Mouse (Mus musculus) olfactory bulb, adult 2 months (tissue): ENCODE data around the gene Clptm1l.

Experiments used
- CTCF ChIP-seq: fragments of 200-500 bp; IDR thresholded peaks from 2 replicates; pipeline ENCODE4 v1.5.1; 2012; ENCODE audit warnings: low read depth, mild to moderate bottlenecking, low read length, moderate library complexity; ENCODE audit not compliant: insufficient read depth
- POLR2A ChIP-seq: fragments of 200-500 bp; IDR thresholded peaks from 2 replicates; pipeline ENCODE4 v1.6.1; 2012; ENCODE audit warnings: mild to moderate bottlenecking, low read depth, low read length, moderate library complexity; ENCODE audit not compliant: insufficient read depth

GRCm38 (mm10) chr13:73604156-73604957, 551 bp downstream of the Clptm1l start:
- TF ChIP-seq POLR2A (no peak), CTCF (no peak)
